Mouse (Mus musculus) liver, embryonic 12.5 days (tissue): ENCODE results near the gene Tcfl5. TPM values are rescaled to one million over a fixed set of nuclear protein-coding genes. Genes with fewer than 3 reads are reported as not detected.
A peak's percentile ranks its signal among the peaks of the same experiment; 100 is the strongest.

Source experiments
- ATAC-seq: fragments of 200-750 bp; cut with Nextera tagmentation; 2 replicates; pipeline ENCODE4 v1.8.0; 2017; ENCODE audit warnings: moderate number of reproducible peaks, mild to moderate bottlenecking, moderate library complexity
- H3K27ac ChIP-seq: fragments of 300-500 bp; sonication (generic); 2 replicates; pipeline ENCODE4 v1.5.1; 2016; ENCODE audit warnings: mild to moderate bottlenecking
- H3K27me3 ChIP-seq: fragments of 300-500 bp; sonication (generic); replicated peaks from 2 replicates; pipeline ENCODE4 v1.6.1; 2016; ENCODE audit warnings: mild to moderate bottlenecking, moderate library complexity
- H3K36me3 ChIP-seq: fragments of 300-500 bp; sonication (generic); 2 replicates; pipeline ENCODE4 v1.6.1; 2016; ENCODE audit warnings: mild to moderate bottlenecking, moderate library complexity
- H3K4me1 ChIP-seq: fragments of 300-500 bp; sonication (generic); 2 replicates; pipeline ENCODE4 v1.6.1; 2016
- H3K4me2 ChIP-seq: fragments of 300-500 bp; sonication (generic); 2 replicates; pipeline ENCODE4 v1.6.1; 2016; ENCODE audit warnings: mild to moderate bottlenecking, moderate library complexity
- H3K4me3 ChIP-seq: fragments of 300-500 bp; sonication (generic); 2 replicates; pipeline ENCODE4 v1.5.1; 2016; ENCODE audit warnings: mild to moderate bottlenecking, moderate library complexity
- H3K9ac ChIP-seq: fragments of 300-500 bp; sonication (generic); 2 replicates; pipeline ENCODE4 v1.6.1; 2016; ENCODE audit warnings: mild to moderate bottlenecking, moderate library complexity
- H3K9me3 ChIP-seq: fragments of 300-500 bp; sonication (generic); replicated peaks from 2 replicates; pipeline ENCODE4 v1.6.1; 2016; ENCODE audit warnings: mild to moderate bottlenecking, moderate library complexity
- WGBS: fragments of 180-500 bp; shearing (Covaris S2); methylation state at CpG from one replicate; pipeline ENCODE4 v1.1.7; 2016; ENCODE audit not compliant: insufficient replicate concordance; 5-methylcytosine and 5-hydroxymethylcytosine counted together
- polyA plus RNA-seq: library from polyadenylated mRNA; unstranded; fragments of >200 nt; fragmentation: Nextera tagmentation; extraction: Ambion mirVana; gene quantifications from 2 replicates; pipeline ENCODE4 v1.2.1, GENCODE M21; 2016

Gene Tcfl5
- polyA plus RNA-seq, 1 experiment from 2014 or later = 0.26 TPM

GRCm38 (mm10) chr2:180589123-180589831 is 53.2 kb downstream of the Tcfl5 start, which contains the start of gene Ogfr:
Ogfr (plus strand) TSS chr2:180589245.
- Histone ChIP-seq H3K27me3 (no peaks in the 10 kb centered on the region), H3K4me3 (peak within 1 kb of the TSS; percentile 97), H3K36me3 (peaks cover 65% of the 10 kb centered on the region), H3K9ac (peak within 1 kb of the TSS; percentile 94), H3K9me3 (no peaks in the 10 kb centered on the region), H3K4me1 (peaks cover 20% of the 10 kb centered on the region), H3K4me2 (peak within 1 kb of the TSS; percentile 89), H3K27ac (peak within 1 kb of the TSS; percentile 85)
- WGBS = under 1% methylated on average over 67 of the region's 67 CpGs
- ATAC-seq = peak; percentile 88

- Histone ChIP-seq H3K4me1 (peaks cover 25% of the 10 kb centered on the region), H3K4me3 (peak overlapping the region; percentile 97), H3K9me3 (no peaks in the 10 kb centered on the region), H3K36me3 (peaks cover 63% of the 10 kb centered on the region), H3K27ac (peak overlapping the region; percentile 85), H3K4me2 (peak overlapping the region; percentile 89), H3K9ac (peak overlapping the region; percentile 94), H3K27me3 (no peaks in the 10 kb centered on the region)
- ATAC-seq = no peak; the same call in 1 of the 2 replicates
- 41% methylated on average over 6 of the region's 6 CpGs for WGBS
Measured at GRCm38 (mm10) chr2:180588736-180589122, 53.8 kb downstream of the Tcfl5 start.

GRCm38 (mm10) chr2:180583154-180583507 is 59.4 kb downstream of the Tcfl5 start:
- Histone ChIP-seq H3K9ac (peak overlapping the region; percentile 96), H3K36me3 (peaks cover 32% of the 10 kb centered on the region), H3K27me3 (peaks cover 21% of the 10 kb centered on the region; the same call in 1 of the 2 replicates), H3K4me2 (peak overlapping the region; percentile 99), H3K4me3 (peak overlapping the region; percentile 87), H3K4me1 (peaks cover 20% of the 10 kb centered on the region), H3K9me3 (no peaks in the 10 kb centered on the region), H3K27ac (peak overlapping the region; percentile 80; the same call in 1 of the 2 replicates)
- ATAC-seq = peak; percentile 23; the same call in 1 of the 2 replicates
- 19% methylated on average over 6 of the region's 7 CpGs for WGBS

GRCm38 (mm10) chr2:180582481-180583153 is 59.9 kb downstream of the Tcfl5 start:
- Histone ChIP-seq H3K27ac (peak overlapping the region; percentile 80), H3K9ac (peak overlapping the region; percentile 96), H3K36me3 (peaks cover 32% of the 10 kb centered on the region), H3K4me3 (peak overlapping the region; percentile 87), H3K4me1 (peaks cover 20% of the 10 kb centered on the region), H3K9me3 (no peaks in the 10 kb centered on the region), H3K4me2 (peak overlapping the region; percentile 99), H3K27me3 (peaks cover 21% of the 10 kb centered on the region; the same call in 1 of the 2 replicates)
- 3% methylated on average over 54 of the region's 57 CpGs for WGBS
- peak; percentile 82 for ATAC-seq

GRCm38 (mm10) chr2:180581002-180581401 is 61.5 kb downstream of the Tcfl5 start, which contains the start of gene Mrgbp:
Mrgbp (plus strand) TSS chr2:180581304.
- Histone ChIP-seq H3K4me3 (no peak within 1 kb of the TSS), H3K9ac (no peak within 1 kb of the TSS; the same call in 1 of the 2 replicates), H3K36me3 (peaks cover 19% of the 10 kb centered on the region), H3K27ac (no peak within 1 kb of the TSS), H3K4me2 (peak within 1 kb of the TSS; percentile 99), H3K27me3 (peaks cover 23% of the 10 kb centered on the region; the same call in 1 of the 2 replicates), H3K4me1 (peaks cover 20% of the 10 kb centered on the region), H3K9me3 (no peaks in the 10 kb centered on the region)
- WGBS = 64% methylated on average over 3 of the region's 3 CpGs
- no peak for ATAC-seq

- H3K4me1 ChIP-seq = peaks cover 14% of the 10 kb centered on the region
- H3K27me3 ChIP-seq = peaks cover 32% of the 10 kb centered on the region
- H3K9me3 ChIP-seq = no peaks in the 10 kb centered on the region
- H3K9ac ChIP-seq = no peak overlapping the region
- no peaks in the 10 kb centered on the region for H3K36me3 ChIP-seq
- H3K27ac ChIP-seq = no peak overlapping the region
- ATAC-seq = no peak
- no peak overlapping the region for H3K4me3 ChIP-seq
- WGBS = 13% methylated on average over 3 of the region's 3 CpGs
- no peak overlapping the region for H3K4me2 ChIP-seq
Measured at GRCm38 (mm10) chr2:180578686-180579085, 63.8 kb downstream of the Tcfl5 start.

- Histone ChIP-seq H3K4me3 (no peak overlapping the region), H3K4me2 (no peak overlapping the region), H3K27me3 (peaks cover 32% of the 10 kb centered on the region), H3K9ac (no peak overlapping the region), H3K36me3 (no peaks in the 10 kb centered on the region), H3K27ac (no peak overlapping the region), H3K9me3 (no peaks in the 10 kb centered on the region), H3K4me1 (no peaks in the 10 kb centered on the region)
- no peak for ATAC-seq
- whole genome bisulfite sequencing = 44% methylated on average over 4 of the region's 4 CpGs
Measured at GRCm38 (mm10) chr2:180576482-180576881, 66.0 kb downstream of the Tcfl5 start.

Other genes with a start within 250 kb of the Tcfl5 start
- 1.0 and 1.4 TPM in 2 replicates for gene Slco4a1, start 186.5 kb downstream of the Tcfl5 start, polyA plus RNA-seq
- 0.12 and 0.31 TPM in 2 replicates for gene Ntsr1, start 142.7 kb downstream of the Tcfl5 start, polyA plus RNA-seq
- 15.2 and 15.6 TPM in 2 replicates for gene Mrgbp, start 61.4 kb downstream of the Tcfl5 start, polyA plus RNA-seq
- gene Ogfr, start 53.5 kb downstream of the Tcfl5 start, polyA plus RNA-seq = 31.6 and 32.5 TPM in 2 replicates
- 2.4 and 2.9 TPM in 2 replicates for gene Col9a3, start 44.9 kb downstream of the Tcfl5 start, polyA plus RNA-seq
- 20.6 and 21.5 TPM in 2 replicates for gene Dido1, start 67.3 kb upstream of the Tcfl5 start, polyA plus RNA-seq
- 102 and 111 TPM in 2 replicates for gene Gid8, start 67.4 kb upstream of the Tcfl5 start, polyA plus RNA-seq
- 4.3 and 4.9 TPM in 2 replicates for gene Slc17a9, start 82.6 kb upstream of the Tcfl5 start, polyA plus RNA-seq
- not detected in 2 replicates for gene Bhlhe23, start 134.2 kb upstream of the Tcfl5 start, polyA plus RNA-seq